Mouse (Mus musculus) kidney, adult 2 months (tissue): Measurements from ENCODE around the gene Slfn1.

Experiments used
- CTCF ChIP-seq: fragments of 200-500 bp; conservative IDR thresholded peaks from 2 replicates; pipeline ENCODE4 v1.5.1; 2011; ENCODE audit warnings: low read depth, mild to moderate bottlenecking, control low read depth, low read length, moderate library complexity, mixed read lengths; ENCODE audit not compliant: insufficient read depth, insufficient read length
- POLR2A ChIP-seq: fragments of 200-500 bp; IDR thresholded peaks from one replicate; pipeline ENCODE4 v1.6.1; 2011; ENCODE audit warnings: low read depth, low read length, control low read depth

- no peak for TF ChIP-seq CTCF
- TF ChIP-seq POLR2A: no peak
These were observed 6.5 kb downstream of the Slfn1 start for GRCm38 (mm10) chr11:83123198-83123597.
